Mouse (Mus musculus) right cerebral cortex, adult 2 months (tissue): ENCODE measurements around the gene Bend4.

Experiments used
- DNase-seq, 2 experiments: peaks; one replicate each; pipeline ENCODE4 v3.0.0; 2021 to 2022; ENCODE audit warnings: low spot score in 2 of 2

Bend4 gene

DNA sequence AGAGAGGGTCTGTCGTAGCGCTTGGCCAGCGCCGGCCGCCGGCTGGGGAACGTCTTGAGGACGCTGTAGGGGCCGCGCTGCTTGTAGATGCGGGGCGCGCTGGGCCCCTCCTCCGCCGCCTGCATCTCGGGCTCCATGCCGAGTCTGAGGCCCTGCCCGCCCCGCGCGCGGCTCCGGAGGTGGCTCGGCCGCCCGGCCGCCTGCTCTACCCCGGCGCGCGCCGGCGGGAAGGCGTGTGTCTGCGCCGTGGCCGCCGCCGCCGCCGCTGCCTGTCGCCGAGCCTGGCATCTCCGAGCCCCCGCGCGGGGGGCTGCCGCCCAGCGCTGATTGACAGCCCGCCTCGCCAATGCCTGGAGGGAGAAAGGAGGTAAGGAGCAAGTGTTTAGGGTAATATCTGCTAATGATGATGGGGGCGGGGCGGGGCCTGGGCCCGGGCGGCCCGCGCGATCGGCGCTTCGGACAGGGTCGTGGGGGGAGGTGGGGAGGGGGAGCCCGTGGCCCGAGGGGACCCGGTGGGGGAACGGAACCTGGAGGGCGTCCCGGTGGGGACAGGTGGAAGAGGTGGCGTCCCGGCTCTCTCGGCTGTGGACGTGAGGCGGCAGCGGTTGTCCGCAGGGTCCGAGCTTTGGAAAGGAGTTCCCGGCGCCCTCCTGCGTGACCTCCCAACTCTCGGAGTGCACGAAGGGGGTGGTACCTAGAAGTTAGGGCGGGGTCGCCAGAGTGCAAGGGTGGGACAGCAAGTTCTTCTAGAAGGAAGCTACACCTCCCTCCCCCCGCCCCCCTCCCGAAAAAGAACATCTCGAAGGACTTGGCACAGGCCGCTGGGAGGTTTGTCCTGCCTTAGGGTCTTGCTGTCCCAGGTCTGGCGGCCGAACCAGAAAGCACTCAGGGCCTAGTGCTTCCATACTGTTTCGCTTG, at the start of gene Bend4:
Gene Bend4 (minus strand): TSS at position 868 of the 918 bp plus-strand sequence.
- DNase-seq: peak; percentile 79

DNA sequence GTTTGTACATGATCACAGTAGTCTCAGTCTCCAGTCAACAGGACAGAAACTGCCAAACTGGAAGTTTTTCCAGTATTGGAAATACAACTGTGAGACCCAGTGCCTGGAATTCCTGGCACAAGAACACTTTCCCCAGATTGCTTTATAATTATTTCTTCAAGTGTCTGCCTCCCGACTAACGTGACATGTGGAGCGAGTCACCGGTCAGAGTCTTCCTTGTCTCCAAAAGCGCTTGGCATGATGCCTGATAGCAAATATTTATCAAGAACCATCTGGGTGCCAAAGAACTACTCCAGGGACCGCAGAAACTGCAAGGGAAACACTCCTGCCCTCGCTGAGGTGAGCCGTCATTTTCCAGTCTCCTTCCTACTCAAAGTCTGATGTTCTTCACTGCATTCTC, 45.6 kb upstream of the Bend4 start:
- no peak for DNase-seq

DNA sequence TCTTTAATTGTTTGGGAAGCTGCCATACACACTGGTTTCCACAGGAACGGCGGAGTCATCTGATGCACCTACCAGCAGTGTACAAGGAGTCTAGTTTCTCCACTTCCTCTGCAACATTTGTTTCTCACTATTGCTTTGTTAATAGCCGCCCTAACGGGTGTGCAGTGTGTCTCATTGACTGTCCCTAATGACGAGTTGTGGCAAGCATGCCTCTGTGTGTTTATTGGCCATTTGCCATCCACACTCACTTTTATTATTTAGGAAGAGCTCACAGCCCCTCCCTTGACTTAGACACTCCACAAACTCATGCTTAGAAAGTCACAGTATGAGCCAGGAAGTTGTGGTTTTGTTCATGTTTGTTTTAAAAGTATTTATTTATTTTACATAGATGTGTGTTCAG, 45.0 kb upstream of the Bend4 start:
- DNase-seq: peak in 1 of 2 experiments; percentile 6

DNA sequence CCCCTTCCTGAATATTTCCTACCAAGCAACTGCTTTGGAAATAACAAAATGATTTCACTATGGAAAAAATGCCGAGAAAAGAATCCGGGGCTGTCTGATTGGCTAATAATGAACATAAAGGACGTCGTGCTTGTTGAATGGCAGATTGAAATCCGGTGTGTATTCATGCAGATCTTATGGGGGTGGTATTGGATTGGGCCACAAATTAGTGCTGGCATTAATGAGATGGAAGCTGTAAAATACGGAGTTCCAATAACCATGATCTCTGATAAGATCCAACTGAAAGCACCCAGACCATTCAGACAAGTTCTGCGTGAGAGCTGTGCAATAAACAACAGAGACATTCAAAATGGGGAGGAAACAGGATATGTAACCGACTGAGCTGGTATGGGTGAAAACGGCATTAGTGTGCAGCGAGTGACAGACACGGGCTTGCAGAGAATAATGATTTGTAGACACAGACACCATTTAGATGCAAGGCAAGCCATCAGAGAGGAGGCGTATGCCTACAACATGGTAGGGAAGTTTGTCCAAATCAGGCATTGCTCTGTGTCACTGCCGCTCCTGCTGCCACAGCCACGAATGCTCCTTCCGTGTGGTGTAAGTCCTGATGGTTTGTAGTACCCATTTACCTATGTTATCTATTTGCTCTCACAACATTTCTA, 38.9 kb upstream of the Bend4 start:
- DNase-seq: peak; percentile 5 to 8

DNA sequence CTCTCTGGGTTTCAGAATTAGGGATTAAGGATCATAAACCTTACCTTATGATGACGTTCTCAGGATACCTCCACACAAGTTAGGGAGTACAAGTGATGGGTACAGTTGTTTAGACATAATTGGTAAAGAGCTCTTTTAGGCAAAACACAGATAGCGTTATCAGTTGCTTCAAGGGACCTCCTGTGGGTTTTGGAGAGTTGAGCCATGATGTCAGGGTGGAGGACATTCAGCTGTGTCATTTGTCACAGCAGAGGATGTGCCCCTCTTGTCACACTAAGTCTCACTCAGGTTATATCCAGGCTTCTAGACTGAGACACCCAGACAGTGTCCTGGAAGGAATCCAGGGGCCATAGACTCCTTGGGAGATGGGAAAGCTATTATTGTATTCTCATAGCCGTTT, 36.8 kb upstream of the Bend4 start:
- DNase-seq: no peak

DNA sequence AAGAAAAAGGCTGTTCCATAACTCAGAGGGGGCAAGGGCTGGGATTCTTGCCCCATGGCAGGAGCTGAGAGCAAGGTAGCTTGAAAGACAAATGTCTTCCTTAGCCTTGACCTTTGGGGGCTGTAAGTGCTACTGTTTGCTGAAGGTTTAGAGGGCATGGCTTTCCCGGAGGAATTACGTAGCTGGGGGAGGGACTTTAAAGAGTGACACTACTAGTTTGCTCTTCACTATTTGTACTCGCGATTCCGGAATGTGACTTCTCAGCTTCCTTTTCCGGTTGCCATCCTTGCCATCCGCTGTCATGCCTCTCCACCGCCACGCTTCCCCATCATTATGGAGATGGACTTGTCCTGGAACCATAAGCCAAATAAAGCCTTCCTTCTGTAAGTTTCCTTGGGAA, 35.5 kb upstream of the Bend4 start:
- DNase-seq: no peak

DNA sequence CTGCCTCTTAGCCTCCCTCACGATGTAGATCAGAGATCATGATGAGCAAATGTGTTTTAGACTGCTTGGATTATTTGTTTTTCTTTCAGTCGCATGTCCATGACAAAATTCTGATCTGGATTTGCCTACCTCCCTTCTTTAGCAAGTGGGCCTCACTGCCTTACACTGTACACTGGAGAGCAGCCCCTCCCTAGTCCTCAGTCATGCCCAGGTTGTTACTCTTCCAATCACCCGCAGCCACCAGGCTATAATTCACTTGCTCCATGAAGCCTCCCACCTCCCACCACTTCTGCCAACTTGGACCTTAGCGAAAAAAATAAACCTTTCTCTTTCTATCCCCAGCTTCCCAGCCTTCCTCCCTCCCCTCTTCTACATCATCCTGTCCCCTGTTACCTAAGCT, 34.2 kb upstream of the Bend4 start:
- no peak for DNase-seq

DNA sequence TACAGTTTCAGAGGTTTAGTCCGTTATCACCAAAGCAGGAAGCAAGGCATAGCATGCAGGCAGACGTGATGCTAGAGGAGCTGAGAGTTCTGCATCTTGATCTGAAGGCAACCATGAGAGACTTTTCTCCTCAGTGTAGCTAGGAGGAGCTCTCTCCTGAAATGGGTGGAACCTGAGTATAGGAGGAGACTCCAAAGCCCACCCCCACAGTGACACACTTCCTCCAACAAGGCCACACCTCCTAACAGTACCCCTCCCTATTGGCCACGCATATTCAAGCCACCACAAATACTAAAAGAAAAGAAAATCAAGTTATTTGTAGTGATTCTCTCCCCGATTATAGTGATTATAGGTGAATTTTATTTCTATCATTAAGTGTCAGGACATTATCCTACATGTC, 28.7 kb upstream of the Bend4 start:
- no peak for DNase-seq

DNA sequence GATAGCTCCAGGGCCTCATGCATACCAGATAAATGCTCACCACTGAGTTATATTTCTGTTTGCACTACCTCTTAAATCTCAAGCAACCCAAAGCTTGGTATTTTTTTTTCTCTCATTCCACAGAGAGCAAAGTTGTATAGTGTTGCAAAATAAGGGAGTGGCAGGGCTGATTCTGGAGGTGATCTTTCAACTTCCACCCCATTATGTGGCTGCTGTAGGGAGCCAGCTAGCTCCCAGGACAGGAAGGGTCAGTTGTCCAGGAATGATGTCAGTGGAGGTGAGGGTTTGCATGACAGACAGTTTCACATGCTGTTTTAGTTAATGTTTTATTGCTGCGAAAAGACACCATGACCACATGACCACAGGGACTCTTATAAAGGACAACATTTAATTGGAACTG, 26.2 kb upstream of the Bend4 start:
- no peak for DNase-seq

DNA sequence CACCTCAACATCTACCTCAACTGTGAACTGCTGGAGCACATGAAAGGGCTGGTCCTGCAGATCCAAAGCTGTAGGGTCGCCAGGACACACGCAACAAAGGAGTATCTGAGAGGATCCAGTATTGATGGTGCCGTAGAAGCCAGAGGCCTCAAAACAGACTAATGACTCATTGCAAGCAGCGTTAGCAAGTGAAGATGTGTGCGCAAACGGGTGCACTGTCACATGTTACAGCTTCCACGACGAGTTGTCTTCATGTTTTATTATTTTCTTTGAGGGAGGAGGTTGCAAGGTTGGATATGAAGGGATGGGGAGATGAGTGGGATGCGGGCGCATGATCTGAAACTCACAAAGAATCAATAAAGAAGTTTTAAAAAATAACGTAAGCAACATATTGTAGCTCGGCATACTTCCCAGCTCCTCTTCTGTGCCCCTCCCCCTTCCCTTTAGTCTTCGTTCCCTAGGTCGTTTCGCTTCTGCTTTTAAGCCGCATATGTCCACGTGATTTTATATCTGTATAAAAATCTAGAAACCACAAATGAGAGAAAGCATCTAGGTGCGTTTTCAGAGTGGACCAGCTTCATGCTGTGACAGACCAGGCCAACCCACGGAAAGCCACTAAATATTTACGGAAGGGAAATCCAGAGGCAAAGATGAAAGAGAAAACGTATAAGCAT, 22.0 kb upstream of the Bend4 start:
- DNase-seq: no peak

DNA sequence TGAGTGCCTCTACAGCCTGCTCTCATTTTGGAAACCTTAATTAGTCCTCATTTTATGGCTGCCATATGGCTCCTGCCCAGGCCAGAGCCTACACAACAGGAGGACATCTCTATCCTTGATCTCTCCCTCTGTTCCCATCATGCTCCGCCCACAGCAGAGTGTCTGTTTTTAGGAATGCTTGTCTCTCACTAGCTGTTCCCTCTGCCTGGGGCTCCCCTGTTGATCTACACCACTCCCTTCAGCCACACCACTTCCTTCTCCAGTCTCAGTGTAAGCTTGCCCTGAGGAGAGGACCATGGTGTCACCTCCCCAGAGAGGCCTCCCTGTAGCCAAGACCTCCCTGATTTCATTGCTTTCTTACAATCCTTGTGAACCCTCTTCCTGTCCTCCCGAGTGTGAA, 18.4 kb upstream of the Bend4 start:
- no peak for DNase-seq

DNA sequence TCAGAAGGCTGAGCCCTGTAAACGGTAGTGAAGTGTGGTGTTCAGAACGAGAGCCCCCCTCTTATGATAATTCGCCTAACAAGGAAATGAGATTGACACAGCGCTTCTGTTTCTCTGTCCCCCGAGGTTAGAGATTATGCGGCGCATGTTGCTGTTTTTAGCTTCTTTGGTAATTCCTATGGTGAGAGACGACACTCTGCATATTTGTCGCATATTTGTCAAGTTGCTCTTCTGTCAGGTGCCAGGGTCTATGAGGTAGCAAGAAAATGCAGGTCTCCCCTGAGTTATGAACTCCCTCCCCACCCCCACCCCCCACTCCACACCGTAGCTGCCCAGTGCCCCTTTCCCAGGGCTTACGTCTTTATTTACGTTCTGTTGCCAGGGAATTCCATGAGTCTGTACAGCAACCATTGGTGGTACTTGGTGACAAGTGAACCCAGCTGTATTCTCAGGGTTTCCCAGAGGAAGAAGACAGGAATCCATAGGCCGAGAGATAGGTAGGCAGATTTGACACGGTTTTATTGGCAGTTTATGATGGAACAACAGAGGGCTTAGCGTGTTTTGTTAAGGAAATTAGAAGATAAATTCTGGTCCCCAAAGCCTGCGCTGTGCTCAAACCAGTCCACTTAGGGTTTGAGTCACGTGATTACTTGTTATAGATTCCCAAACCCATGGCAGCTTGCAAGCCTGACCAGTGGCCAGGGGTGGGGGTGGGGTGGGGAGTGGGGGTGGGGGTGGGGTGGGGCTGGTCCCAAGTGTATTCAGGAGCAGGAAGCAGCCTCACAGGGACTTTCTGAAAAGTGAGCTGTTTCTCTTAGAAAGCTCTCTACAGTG, 16.3 kb upstream of the Bend4 start:
- no peak for DNase-seq

DNA sequence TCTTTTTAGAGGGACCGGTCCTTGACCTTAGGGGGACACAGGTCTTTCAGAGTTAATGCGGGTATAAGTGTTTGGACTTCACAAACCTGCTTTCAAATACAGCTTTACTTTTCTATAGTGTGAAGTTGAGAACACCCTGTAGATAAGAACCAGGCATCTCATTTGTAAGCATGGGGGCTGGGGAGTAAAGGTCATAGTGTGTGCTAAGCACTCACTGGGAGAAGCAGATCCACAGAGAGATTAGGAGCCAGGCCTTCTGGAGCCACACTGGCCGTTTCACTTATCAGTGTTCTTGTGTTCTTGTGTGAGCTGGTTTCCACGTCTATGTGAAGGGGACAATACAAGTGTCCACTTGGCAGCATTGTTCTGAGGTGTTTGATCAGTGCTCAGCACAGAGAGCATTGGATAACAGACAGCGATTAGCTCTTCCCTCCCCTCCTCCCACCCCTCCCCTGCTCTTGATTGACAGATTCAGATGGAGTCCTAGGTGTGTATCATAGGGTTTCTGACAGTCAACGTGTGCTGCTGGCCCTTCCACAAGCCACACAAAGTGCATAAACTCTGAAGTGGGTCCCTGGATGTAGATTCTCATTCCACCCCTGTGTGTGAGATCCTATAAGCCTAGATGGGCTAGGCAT, 14.8 kb upstream of the Bend4 start:
- DNase-seq: no peak

DNA sequence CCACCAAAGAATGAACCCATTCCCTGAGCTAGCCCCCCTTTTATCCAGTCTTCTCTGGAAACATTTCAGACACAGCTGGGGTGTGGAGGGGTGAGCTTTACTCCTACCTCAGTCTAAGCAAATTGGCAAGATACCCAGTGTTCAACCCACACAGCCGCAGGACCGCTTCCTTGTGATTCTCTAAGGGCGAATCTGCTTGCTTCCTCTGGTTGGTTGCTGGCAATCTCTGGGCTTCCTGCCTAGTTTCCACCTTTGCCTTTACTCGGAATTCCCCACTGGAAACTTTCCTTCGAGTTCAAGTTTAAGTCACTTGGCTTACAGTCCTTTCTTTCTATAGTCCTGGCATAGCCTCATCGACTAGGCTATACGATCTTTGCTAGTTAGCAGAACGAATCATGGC, 12.5 kb upstream of the Bend4 start:
- DNase-seq: peak; percentile 44 to 51

DNA sequence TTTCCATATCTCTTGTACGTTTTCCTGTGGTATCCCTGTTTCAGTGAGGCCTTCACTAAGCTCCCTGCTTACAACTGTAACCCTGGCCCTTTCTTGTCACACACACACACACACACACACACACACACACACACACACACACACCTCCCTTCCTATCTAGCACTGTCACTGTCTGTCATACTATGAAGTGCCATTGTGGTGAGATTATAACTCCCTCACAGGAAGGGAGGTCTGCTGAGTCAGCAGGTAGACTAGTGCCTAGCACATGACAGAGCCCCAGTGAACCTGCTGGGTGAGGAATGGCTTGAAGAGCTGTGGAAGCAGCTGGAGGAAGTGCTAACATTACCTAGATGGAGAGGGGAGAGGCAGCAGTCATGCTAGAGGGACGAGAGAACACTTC, 9.3 kb upstream of the Bend4 start:
- no peak for DNase-seq

DNA sequence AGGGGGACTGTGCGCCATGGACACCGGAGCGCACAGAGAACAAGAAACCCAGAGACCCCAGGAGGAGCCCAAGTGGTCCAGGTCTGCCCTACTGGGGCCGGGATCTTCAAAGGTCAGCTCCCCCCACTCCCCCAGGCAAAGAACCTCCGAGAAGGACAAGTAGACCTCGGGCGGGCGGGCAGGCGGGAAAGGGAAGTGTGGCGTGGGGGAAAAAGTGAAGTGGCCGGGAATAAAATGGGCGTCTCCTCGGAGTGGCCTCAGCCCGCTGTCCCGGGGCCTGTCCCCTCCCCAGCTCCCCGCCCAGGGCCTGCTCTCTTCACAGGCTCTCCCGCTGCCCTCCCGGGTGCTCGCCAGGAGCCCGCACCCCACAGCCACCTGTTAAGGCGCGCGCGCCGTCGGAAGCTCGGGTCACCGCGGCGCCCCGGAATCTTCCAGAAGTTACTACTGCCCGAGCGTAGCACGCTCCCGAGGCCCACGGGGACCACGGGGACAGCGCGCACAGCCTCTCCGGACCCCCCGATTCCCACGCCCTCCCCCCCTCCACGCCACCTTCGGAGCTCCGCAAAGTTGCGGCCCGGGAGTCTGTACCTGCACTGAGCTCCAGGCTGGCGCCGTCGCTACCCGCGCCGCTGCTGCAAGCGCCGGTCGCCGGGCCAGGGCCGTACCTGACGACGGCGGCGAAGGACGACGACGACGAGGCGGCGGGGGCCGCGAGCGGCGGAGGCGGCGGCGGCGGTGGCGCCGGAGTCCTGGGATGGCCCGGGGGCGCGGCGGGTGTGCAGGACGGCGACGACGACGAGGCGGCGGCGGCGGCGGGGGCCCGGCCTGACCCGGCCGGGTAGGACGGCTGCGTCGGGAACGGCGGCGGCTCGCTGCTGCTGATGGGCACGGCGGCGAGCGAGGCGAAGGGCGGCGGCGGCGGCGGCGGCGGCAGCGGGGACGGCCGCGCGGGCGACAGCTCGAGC, 1.4 kb downstream of the Bend4 start:
- no peak for DNase-seq

DNA sequence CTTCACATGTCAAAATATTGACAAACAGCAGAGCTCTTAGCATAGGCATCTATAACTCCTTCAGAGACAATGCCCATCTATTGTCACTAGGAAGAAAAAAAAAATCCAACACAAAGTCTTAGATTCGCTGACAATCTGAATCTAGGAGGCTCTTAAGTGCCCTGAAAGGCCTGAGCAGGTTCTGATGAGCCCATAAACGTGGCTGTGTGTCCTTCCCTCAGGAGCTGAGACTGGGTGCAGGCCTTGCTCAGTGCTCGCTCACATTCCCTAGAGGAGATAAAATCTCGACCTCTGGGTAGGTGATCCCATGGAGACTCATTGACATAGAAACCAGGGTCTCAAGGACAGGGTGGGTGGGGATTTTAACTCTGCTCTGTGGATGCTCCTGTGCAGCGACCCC, 2.1 kb downstream of the Bend4 start:
- no peak for DNase-seq

DNA sequence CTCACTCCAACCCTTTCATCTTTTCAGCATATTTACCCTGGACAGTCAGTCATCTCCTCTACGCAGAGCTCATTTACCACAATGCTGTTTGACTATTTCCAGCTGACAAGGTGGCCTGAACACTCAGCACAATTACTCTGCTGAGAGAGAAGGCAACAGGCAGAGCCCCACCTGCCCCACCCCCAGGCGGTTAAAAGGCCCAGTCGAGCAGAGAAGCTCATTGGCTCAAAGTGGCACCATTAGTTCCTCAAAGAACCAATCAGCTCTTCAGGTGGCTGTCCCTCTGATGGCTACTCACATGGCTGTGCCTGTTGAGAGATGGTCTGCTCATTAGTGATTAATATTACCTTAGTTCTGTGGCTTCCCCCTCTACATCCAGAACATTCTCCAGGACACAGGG, 3.5 kb downstream of the Bend4 start:
- no peak for DNase-seq

DNA sequence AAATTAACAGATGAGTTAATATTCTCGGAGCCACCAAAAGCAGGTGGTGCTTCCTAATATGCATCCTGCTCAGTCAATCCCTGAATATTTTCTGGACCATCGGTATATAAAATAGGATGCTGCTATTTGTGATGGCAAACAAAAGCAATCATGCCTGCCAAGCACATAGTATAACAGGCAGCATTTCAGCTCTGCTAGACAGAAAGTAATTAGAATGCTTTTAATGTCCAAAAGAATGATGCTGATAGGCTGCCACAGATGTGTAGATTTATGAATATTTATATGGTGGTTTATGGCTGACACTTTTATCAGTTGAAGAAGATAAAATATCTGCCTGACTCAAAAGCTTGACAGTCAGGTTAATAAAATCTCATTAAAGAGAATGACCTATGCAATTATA, 4.1 kb downstream of the Bend4 start:
- no peak for DNase-seq

DNA sequence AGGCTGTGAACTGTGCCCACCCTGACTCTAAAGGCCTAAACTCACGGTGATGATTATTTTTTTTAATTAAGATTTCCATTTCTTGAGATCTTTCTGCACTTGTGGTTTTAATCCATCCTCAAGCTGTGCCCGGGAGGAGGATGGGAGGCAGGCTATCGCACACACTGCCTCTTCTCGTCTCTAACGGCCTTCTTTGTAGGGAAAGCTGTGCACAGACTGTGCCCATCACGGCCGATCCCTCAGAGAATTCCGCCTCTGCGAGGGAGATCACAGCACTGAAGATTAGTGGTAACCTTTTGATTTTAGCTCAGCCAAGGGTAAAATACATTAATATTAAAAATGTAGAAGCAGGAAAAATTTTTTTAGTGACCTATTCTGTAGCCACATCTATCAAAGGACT, 4.8 kb downstream of the Bend4 start:
- no peak for DNase-seq
